Mouse (Mus musculus) heart, postnatal 10 days (tissue): ENCODE measurements around the gene Atad5. TPM values are rescaled to one million over a fixed set of nuclear protein-coding genes. Genes with fewer than 3 reads are reported as not detected.

Experiments used
- DNase-seq, 2 experiments: peaks; one replicate each; pipeline ENCODE4 v3.0.0; 2021
- intact Hi-C: fragments of 180-260 bp; cut with DNase I; formaldehyde crosslinking; loops from one replicate; pipeline ENCODE4 v1.15.1; 2025
- total RNA-seq, 2 experiments: library from RNA; stranded (reverse); gene quantifications; 2 replicates each; pipeline ENCODE4 v1.2.3; 2021

Atad5 gene
- total RNA-seq, 2 experiments from 2014 or later = 2.8 to 4.1 TPM

- intact Hi-C loops = loop anchor here (5.0 kb wide), 1 partner anchor 101 kb away; the partner anchor contains the start of gene Rnf135
- DNase-seq = peak; percentile 96 to 97
Measured at GRCm38 (mm10) chr11:80080826-80081728, 8.1 kb upstream of the Atad5 start, which contains the start of gene Crlf3. TSS of gene Crlf3 (minus strand) at chr11:80080991.

- intact Hi-C loops = loop anchor here (5.0 kb wide), 1 partner anchor 100 kb away; the partner anchor contains the start of gene Rnf135
- DNase-seq = no peak
Measured at GRCm38 (mm10) chr11:80081786-80082319, 7.3 kb upstream of the Atad5 start.

- intact Hi-C loops = loop anchor here (5.0 kb wide), 1 partner anchor 122 kb away; the partner anchor contains the start of gene Rhot1
- DNase-seq = no peak
Measured at GRCm38 (mm10) chr11:80085356-80086055, 3.7 kb upstream of the Atad5 start.

- intact Hi-C loops = loop anchor here (5.0 kb wide), 1 partner anchor 120 kb away; the partner anchor contains the start of gene Rhot1
Measured at GRCm38 (mm10) chr11:80086844-80087243, 2.4 kb upstream of the Atad5 start.

GRCm38 (mm10) chr11:80089817-80090214, 616 bp downstream of the Atad5 start:
- no peak for DNase-seq
- intact Hi-C loops = loop anchor here (5.0 kb wide), 1 partner anchor 117 kb away; the partner anchor contains the start of gene Rhot1

More at GRCm38 (mm10) chr11:80086844-80087243, 2.4 kb upstream of the Atad5 start:
- peak; percentile 82 to 90 for DNase-seq

GRCm38 (mm10) chr11:80090555-80091164, 1.5 kb downstream of the Atad5 start:
- intact Hi-C loops = no loop called here
- no peak for DNase-seq

- DNase-seq = no peak
- intact Hi-C loops = no loop called here
Measured at GRCm38 (mm10) chr11:80098444-80099056, 9.3 kb downstream of the Atad5 start.

- intact Hi-C loops = no loop called here
- no peak for DNase-seq
Measured at GRCm38 (mm10) chr11:80101298-80101697, 12.1 kb downstream of the Atad5 start.

GRCm38 (mm10) chr11:80104407-80104806, 15.2 kb downstream of the Atad5 start:
- DNase-seq = no peak
- intact Hi-C loops = no loop called here

GRCm38 (mm10) chr11:80116411-80116810, 27.2 kb downstream of the Atad5 start:
- peak; percentile 7 to 16 for DNase-seq
- intact Hi-C loops = no loop called here

- no peak for DNase-seq
- intact Hi-C loops = no loop called here
Measured at GRCm38 (mm10) chr11:80132050-80132449, 42.9 kb downstream of the Atad5 start.

- intact Hi-C loops = no loop called here
- no peak for DNase-seq
Measured at GRCm38 (mm10) chr11:80134744-80135143, 45.5 kb downstream of the Atad5 start.

- no peak for DNase-seq
- intact Hi-C loops = no loop called here
Measured at GRCm38 (mm10) chr11:80135954-80136683, 46.9 kb downstream of the Atad5 start.

GRCm38 (mm10) chr11:80136786-80137185, 47.6 kb downstream of the Atad5 start:
- intact Hi-C loops = no loop called here
- no peak for DNase-seq

- no peak for DNase-seq
- intact Hi-C loops = no loop called here
Measured at GRCm38 (mm10) chr11:80137773-80138172, 48.6 kb downstream of the Atad5 start.

- intact Hi-C loops = loop anchor here (2.0 to 10.0 kb wide), 2 partner anchors 41 to 1377 kb away; partner anchors contain the start of gene Rnf135
- DNase-seq = peak; percentile 88 to 93
Measured at GRCm38 (mm10) chr11:80141825-80142521, 52.8 kb downstream of the Atad5 start, which contains the start of gene Tefm. TSS of gene Tefm (minus strand) at chr11:80142175.

GRCm38 (mm10) chr11:80142872-80143271, 53.7 kb downstream of the Atad5 start:
- DNase-seq = no peak
- intact Hi-C loops = loop anchor here (2.0 to 10.0 kb wide), 2 partner anchors 40 to 1378 kb away; partner anchors contain the start of gene Rnf135

GRCm38 (mm10) chr11:80145787-80146275, 56.6 kb downstream of the Atad5 start:
- intact Hi-C loops = loop anchor here (10.0 kb wide), 1 partner anchor 1381 kb away; no protein-coding TSS in a partner anchor
- no peak for DNase-seq
